Mouse (Mus musculus) embryonic fibroblast, embryonic 13.5 days (primary cell): ENCODE measurements around the gene Gm21994.

Experiments used
- CTCF ChIP-seq: IDR thresholded peaks from 2 replicates; pipeline ENCODE4 v1.5.1; 2011; ENCODE audit warnings: mild to moderate bottlenecking, control low read depth, low read length, moderate library complexity, borderline replicate concordance; ENCODE audit not compliant: insufficient read depth
- POLR2A ChIP-seq: IDR thresholded peaks from 2 replicates; pipeline ENCODE4 v1.6.1; 2011; ENCODE audit warnings: low read depth, mild to moderate bottlenecking, control low read depth, low read length, moderate library complexity

GRCm38 (mm10) chr2:150299096-150299495, 43.7 kb upstream of the Gm21994 start:
- no peak for TF ChIP-seq CTCF
- TF ChIP-seq POLR2A, result no peak
